Mouse (Mus musculus): ENCODE results near the gene Fry. TPM values are rescaled to one million over a fixed set of nuclear protein-coding genes. Genes with fewer than 3 reads are reported as not detected.

Fry gene
- polyA plus RNA-seq, 1 experiment from 2014 or later = 8.8 TPM

DNA sequence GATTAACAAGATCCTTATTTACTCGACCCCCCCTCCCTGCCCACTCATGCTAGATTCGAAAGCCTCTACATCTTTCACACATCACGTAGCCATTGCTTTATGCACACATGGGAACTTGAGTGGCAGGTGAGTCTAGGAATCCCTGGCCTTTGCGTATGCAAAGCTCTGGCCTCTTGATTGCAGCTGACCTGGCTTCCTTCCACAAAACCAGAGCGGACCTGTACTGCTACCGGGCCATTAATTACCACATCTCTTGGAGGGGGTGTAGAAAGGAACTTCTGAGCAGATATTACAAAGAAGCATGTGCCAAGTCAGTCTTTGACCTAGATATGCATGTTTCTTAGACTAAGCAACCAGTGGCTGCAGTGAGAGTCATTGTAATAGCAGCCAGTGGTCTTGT is 55.4 kb downstream of the Fry start:
- Histone ChIP-seq H3K9ac (ENCODE audit: low read length) (no peak overlapping the region), H3K4me2 (no peak overlapping the region), H3K4me1 (ENCODE audit: control insufficient read depth, insufficient read depth, low read length) (no peaks in the 10 kb centered on the region), H3K4me3 (ENCODE audit: low read depth, low read length) (no peak overlapping the region), H3K27ac (ENCODE audit: low read depth, low read length) (no peak overlapping the region), H3K36me3 (ENCODE audit: control insufficient read depth, insufficient read depth, low read length) (no peaks in the 10 kb centered on the region), H3K27me3 (ENCODE audit: control insufficient read depth, insufficient read depth, low read length) (no peaks in the 10 kb centered on the region), H3K9me3 (ENCODE audit: control insufficient read depth, low read length) (peaks cover 3% of the 10 kb centered on the region; the same call in 1 of the 2 replicates)
- ATAC-seq (ENCODE audit: low FRiP score) (no peak), DNase-seq (ENCODE audit: low spot score, missing footprints) (peak; percentile 47)
- WGBS = 90% methylated on average over 6 of the region's 6 CpGs

DNA sequence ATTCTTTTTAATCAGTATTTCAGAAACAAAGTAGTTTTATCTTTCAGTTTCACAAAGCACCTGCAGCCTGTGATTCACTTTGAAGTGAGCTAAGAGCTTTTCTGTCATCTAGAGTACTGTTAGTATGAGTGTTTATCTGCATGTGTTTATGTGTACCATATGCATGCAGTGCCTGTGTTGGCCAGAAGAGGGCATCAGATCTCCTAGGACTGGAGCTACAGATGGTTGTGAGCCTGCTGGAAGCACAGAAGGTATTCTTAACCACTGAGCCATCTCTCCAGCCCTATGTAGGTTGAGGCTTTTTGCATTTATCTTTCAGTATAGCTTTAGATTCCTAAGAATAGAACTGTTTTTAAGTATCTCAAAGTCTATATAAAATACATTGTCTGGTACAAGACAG is 56.5 kb downstream of the Fry start:
- Histone ChIP-seq H3K9ac (ENCODE audit: low read length) (no peak overlapping the region), H3K4me1 (ENCODE audit: control insufficient read depth, insufficient read depth, low read length) (no peaks in the 10 kb centered on the region), H3K4me3 (ENCODE audit: low read depth, low read length) (no peak overlapping the region), H3K27ac (ENCODE audit: low read depth, low read length) (no peak overlapping the region), H3K27me3 (ENCODE audit: control insufficient read depth, insufficient read depth, low read length) (no peaks in the 10 kb centered on the region), H3K9me3 (ENCODE audit: control insufficient read depth, low read length) (peaks cover 3% of the 10 kb centered on the region; the same call in 1 of the 2 replicates), H3K4me2 (no peak overlapping the region), H3K36me3 (ENCODE audit: control insufficient read depth, insufficient read depth, low read length) (no peaks in the 10 kb centered on the region)
- ATAC-seq (ENCODE audit: low FRiP score) = no peak
- DNase-seq (ENCODE audit: low spot score, missing footprints) = no peak

DNA sequence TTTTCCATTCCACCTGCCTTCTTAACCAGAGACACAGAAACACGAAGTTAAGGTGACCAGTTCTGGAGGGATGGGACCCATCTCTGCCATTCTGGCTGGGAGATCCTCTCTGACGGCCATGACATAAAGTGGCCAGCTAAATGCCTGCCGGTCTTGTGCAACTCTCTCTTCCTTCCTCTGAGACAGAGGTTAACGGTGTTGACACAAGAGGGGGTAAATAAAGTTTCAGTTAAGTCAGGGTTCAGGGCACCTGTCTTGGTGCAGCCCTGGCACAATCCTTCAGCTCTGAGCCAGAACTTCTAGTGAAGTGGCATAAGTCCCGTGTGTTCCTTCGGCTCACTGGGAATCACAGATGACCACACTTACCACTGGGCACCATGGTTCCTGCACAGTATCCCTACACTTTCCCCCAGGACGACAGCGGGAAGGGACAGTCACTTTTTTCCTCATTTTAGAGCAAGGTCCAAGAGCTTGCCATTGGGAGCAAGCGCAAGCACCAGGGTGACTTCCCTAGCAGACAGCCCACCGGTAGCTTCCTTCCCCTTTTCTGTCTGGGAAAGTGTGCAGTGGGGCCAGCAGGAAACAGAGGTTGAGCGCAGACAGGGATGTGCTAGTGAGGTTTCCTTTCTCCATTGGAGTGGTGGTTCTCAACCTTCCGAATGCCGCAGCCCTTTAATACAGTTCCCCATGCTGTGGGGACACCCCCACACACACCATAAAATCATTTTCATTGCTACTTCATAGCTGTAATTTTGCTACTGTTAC is 58.0 kb downstream of the Fry start:
- no peaks in the 10 kb centered on the region for H3K36me3 ChIP-seq (ENCODE audit: control insufficient read depth, insufficient read depth, low read length)
- H3K4me2 ChIP-seq = no peak overlapping the region
- H3K4me3 ChIP-seq (ENCODE audit: low read depth, low read length) = no peak overlapping the region
- no peaks in the 10 kb centered on the region for H3K27me3 ChIP-seq (ENCODE audit: control insufficient read depth, insufficient read depth, low read length)
- ATAC-seq (ENCODE audit: low FRiP score) (no peak), DNase-seq (ENCODE audit: low spot score, missing footprints) (no peak)
- H3K4me1 ChIP-seq (ENCODE audit: control insufficient read depth, insufficient read depth, low read length) = no peaks in the 10 kb centered on the region
- H3K27ac ChIP-seq (ENCODE audit: low read depth, low read length) = no peak overlapping the region
- H3K9me3 ChIP-seq (ENCODE audit: control insufficient read depth, low read length) = peaks cover 3% of the 10 kb centered on the region; the same call in 1 of the 2 replicates
- no peak overlapping the region for H3K9ac ChIP-seq (ENCODE audit: low read length)
- 88% methylated on average over 13 of the region's 13 CpGs for WGBS

DNA sequence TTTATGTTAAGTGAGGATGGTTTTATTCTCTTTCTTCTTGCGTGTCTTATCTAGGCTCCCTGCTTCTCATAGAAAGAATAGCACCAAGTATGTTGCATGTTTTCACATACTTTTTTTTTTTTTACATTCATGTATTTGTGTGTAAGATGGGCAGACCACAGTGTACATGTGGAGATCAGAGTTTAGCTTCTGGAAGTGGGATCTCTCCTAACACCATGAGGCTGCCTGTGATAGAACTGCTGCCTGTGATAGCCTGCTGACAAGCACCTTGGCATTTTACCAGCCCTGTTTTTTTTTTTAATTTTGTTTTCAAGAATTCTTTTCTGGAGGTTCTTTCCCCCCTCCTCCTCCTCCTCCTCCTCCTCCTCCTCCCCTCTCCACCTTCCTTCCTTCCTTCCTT is 59.3 kb downstream of the Fry start:
- Histone ChIP-seq H3K9ac (ENCODE audit: low read length) (no peak overlapping the region), H3K4me3 (ENCODE audit: low read depth, low read length) (no peak overlapping the region), H3K27ac (ENCODE audit: low read depth, low read length) (no peak overlapping the region), H3K27me3 (ENCODE audit: control insufficient read depth, insufficient read depth, low read length) (no peaks in the 10 kb centered on the region), H3K9me3 (ENCODE audit: control insufficient read depth, low read length) (peaks cover 3% of the 10 kb centered on the region; the same call in 1 of the 2 replicates), H3K4me1 (ENCODE audit: control insufficient read depth, insufficient read depth, low read length) (no peaks in the 10 kb centered on the region), H3K36me3 (ENCODE audit: control insufficient read depth, insufficient read depth, low read length) (no peaks in the 10 kb centered on the region), H3K4me2 (no peak overlapping the region)
- no peak for ATAC-seq (ENCODE audit: low FRiP score)
- DNase-seq (ENCODE audit: low spot score, missing footprints) = no peak
- 90% methylated on average over 1 of the region's 1 CpGs for WGBS

DNA sequence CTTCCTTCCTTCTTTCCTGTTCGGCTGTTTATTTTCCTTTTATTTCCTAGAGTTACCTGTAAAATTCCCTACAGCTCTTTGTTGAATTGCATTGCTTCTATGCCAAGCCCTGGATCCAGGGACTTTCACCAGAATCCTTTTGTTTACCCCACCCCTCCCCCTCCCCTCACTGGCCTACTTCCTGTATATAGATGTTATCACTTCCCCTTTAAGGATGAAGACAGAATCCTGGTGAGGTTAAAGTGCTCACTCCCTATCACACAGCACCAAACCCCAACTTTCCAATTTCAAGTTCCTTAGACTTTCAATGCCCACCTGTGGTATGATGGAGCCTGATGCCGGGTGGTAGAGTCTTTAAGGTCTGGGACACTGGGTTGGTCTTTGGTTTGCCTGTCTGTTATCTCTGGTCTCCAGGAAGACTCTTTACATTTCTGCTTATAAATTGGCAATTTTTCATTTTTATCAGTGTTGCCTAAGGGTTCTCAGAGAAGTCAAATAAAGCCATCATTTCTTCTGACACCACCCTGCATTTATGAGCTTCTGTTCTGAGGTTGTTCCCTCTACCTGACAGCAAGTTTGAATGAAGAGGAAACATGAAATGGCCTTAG is 59.9 kb downstream of the Fry start:
- H3K4me1 ChIP-seq (ENCODE audit: control insufficient read depth, insufficient read depth, low read length) = no peaks in the 10 kb centered on the region
- H3K4me2 ChIP-seq = no peak overlapping the region
- H3K4me3 ChIP-seq (ENCODE audit: low read depth, low read length) = no peak overlapping the region
- 73% methylated on average over 1 of the region's 2 CpGs for WGBS
- no peak overlapping the region for H3K9ac ChIP-seq (ENCODE audit: low read length)
- no peak for ATAC-seq (ENCODE audit: low FRiP score)
- no peak overlapping the region for H3K27ac ChIP-seq (ENCODE audit: low read depth, low read length)
- H3K27me3 ChIP-seq (ENCODE audit: control insufficient read depth, insufficient read depth, low read length) = no peaks in the 10 kb centered on the region
- DNase-seq (ENCODE audit: low spot score, missing footprints) = peak; percentile 69
- no peaks in the 10 kb centered on the region for H3K36me3 ChIP-seq (ENCODE audit: control insufficient read depth, insufficient read depth, low read length)
- H3K9me3 ChIP-seq (ENCODE audit: control insufficient read depth, low read length) = peaks cover 3% of the 10 kb centered on the region; the same call in 1 of the 2 replicates

DNA sequence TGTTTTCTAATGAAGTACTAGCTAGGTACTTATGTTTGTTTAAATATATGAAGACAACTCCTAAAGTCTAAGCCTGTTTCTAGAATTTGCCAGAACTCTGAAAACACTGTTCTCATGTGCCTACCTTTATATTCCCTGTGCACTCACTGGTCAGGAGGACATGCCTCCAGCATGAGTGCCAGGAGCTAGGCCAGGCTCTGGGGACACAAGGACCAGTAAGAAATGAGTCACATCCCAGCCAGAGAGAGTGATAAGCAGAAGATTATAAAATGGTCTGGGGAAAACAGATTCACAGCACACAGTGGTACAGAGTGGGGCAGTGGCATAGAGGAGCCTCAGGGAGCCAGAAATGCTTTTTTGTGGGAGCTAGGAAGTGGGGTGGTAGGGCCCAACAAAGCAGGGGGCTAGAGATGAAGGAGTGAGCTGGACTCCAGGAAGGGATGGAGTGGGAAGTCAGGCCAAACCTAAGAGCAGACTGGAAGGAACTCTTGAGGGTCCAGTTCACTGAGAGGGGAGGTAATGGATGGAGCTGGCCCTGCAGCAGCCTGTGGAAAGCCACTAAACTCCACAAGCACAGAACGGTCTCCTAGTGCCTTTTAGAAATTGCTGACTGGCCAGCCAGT is 62.7 kb downstream of the Fry start:
- Histone ChIP-seq H3K27ac (ENCODE audit: low read depth, low read length) (no peak overlapping the region), H3K4me2 (no peak overlapping the region), H3K36me3 (ENCODE audit: control insufficient read depth, insufficient read depth, low read length) (no peaks in the 10 kb centered on the region), H3K9me3 (ENCODE audit: control insufficient read depth, low read length) (no peaks in the 10 kb centered on the region), H3K4me1 (ENCODE audit: control insufficient read depth, insufficient read depth, low read length) (no peaks in the 10 kb centered on the region), H3K27me3 (ENCODE audit: control insufficient read depth, insufficient read depth, low read length) (no peaks in the 10 kb centered on the region), H3K9ac (ENCODE audit: low read length) (no peak overlapping the region), H3K4me3 (ENCODE audit: low read depth, low read length) (no peak overlapping the region)
- DNase-seq (ENCODE audit: low spot score, missing footprints) (no peak), ATAC-seq (ENCODE audit: low FRiP score) (no peak)
- WGBS = 65% methylated on average over 1 of the region's 1 CpGs

DNA sequence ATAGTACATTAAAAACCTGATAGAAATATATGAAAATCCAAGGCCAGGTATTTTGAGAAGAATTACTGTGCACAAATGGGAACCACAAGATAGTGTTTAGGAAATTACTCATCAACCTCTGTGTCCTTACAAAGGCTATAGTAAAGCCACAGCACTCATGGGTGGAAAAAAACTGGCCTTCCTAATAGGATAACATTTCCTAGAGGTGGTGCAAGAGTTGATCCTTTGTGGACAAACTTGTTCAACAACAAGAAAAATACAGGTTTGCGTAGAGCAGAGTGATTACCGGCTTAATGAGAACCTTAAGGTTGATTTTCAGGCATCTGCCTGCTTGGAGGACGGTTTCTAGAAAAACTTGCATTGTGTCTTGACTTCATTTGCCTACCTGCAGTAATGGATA is 66.5 kb downstream of the Fry start:
- Histone ChIP-seq H3K36me3 (ENCODE audit: control insufficient read depth, insufficient read depth, low read length) (no peaks in the 10 kb centered on the region), H3K4me1 (ENCODE audit: control insufficient read depth, insufficient read depth, low read length) (no peaks in the 10 kb centered on the region), H3K4me3 (ENCODE audit: low read depth, low read length) (no peak overlapping the region), H3K4me2 (no peak overlapping the region), H3K27ac (ENCODE audit: low read depth, low read length) (no peak overlapping the region), H3K9me3 (ENCODE audit: control insufficient read depth, low read length) (no peaks in the 10 kb centered on the region), H3K27me3 (ENCODE audit: control insufficient read depth, insufficient read depth, low read length) (no peaks in the 10 kb centered on the region), H3K9ac (ENCODE audit: low read length) (no peak overlapping the region)
- ATAC-seq (ENCODE audit: low FRiP score) (no peak), DNase-seq (ENCODE audit: low spot score, missing footprints) (no peak)
- 86% methylated on average over 3 of the region's 3 CpGs for WGBS

DNA sequence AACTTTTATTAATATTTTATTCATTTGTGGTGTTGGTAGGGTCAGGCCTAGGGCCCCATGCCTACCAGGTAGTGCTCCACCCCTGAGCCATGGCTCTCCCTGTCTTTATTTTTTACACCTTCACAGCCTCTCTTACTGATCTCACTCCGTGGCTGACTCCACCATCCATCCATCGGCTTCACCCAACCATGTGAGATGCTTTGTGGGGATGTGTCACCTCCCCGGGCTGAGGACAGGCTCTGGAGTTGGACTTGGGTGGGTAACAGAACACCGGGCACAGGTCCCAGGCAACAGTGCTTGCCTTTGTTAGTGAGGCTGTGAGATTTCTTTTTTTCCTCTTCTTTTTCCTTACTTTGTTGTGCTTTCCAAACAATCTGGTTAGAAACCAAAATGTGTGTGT is 67.7 kb downstream of the Fry start:
- Histone ChIP-seq H3K9me3 (ENCODE audit: control insufficient read depth, low read length) (peaks cover 4% of the 10 kb centered on the region), H3K4me3 (ENCODE audit: low read depth, low read length) (no peak overlapping the region), H3K27ac (ENCODE audit: low read depth, low read length) (no peak overlapping the region), H3K9ac (ENCODE audit: low read length) (no peak overlapping the region), H3K4me2 (no peak overlapping the region), H3K4me1 (ENCODE audit: control insufficient read depth, insufficient read depth, low read length) (no peaks in the 10 kb centered on the region), H3K36me3 (ENCODE audit: control insufficient read depth, insufficient read depth, low read length) (no peaks in the 10 kb centered on the region), H3K27me3 (ENCODE audit: control insufficient read depth, insufficient read depth, low read length) (no peaks in the 10 kb centered on the region)
- ATAC-seq (ENCODE audit: low FRiP score) (no peak), DNase-seq (ENCODE audit: low spot score, missing footprints) (no peak)
- WGBS = 80% methylated on average over 4 of the region's 4 CpGs

DNA sequence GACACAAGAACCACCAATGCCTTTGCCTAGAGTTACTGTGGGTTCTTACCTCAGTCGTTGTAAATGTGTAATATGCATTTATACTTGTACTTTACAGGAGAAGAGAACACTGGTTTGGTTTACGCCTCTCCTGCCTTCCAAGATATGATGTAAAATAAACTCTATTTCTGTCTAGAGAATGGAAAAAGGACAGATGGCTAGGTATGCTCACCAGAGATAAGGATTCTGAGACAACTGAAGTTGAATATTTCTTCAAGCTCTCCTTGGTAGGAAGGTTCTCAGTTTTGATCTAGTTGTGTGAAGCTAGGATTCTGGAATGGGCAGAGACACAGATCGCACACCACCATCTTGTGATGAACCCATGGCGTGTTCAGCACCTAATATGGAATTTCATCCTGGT is 68.2 kb downstream of the Fry start:
- Histone ChIP-seq H3K4me1 (ENCODE audit: control insufficient read depth, insufficient read depth, low read length) (no peaks in the 10 kb centered on the region), H3K27me3 (ENCODE audit: control insufficient read depth, insufficient read depth, low read length) (no peaks in the 10 kb centered on the region), H3K4me2 (no peak overlapping the region), H3K9me3 (ENCODE audit: control insufficient read depth, low read length) (peaks cover 4% of the 10 kb centered on the region), H3K4me3 (ENCODE audit: low read depth, low read length) (no peak overlapping the region), H3K9ac (ENCODE audit: low read length) (no peak overlapping the region), H3K27ac (ENCODE audit: low read depth, low read length) (no peak overlapping the region), H3K36me3 (ENCODE audit: control insufficient read depth, insufficient read depth, low read length) (no peaks in the 10 kb centered on the region)
- 94% methylated on average over 4 of the region's 4 CpGs for WGBS
- ATAC-seq (ENCODE audit: low FRiP score) = no peak
- DNase-seq (ENCODE audit: low spot score, missing footprints) = no peak

Data from midbrain, embryonic 11.5 days (tissue).